In the genomic region with DNA sequence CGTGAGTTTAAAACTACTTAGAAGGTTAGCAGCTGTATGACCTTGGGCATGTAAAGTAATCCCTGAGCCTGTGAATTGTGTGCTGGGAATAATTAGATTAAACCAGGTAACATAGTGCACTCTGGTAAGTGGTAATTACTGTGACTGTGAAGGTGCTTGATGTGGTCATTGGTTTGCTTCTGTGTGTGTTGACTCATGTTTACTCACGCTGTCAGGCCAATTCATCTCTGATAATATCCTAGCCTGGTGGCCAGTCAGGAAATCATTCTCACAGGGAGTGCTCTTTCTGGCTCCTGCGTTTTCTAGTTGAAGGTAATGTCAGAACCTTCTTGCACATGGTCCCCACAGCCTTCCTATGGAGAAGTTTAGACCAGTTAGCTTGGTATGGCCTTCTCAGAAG, we compare ENCODE assay signal across 8 mouse cellular contexts. TPM values are rescaled to one million over a fixed set of nuclear protein-coding genes. Genes with fewer than 3 reads are reported as not detected.
DNase-seq lines count a peak whose midpoint lies in the region; ATAC-seq lines count a peak whose summit lies in the region.

No protein-coding gene starts in this region.

- ATAC-seq in kidney, embryonic 16.5 days (ENCODE audit: low FRiP score, low TSS enrichment): no peak
- ATAC-seq in midbrain, embryonic 12.5 days (ENCODE audit: low FRiP score, low read depth): no peak

- peak overlapping the region; percentile 96 for H3K4me3 ChIP-seq in kidney, embryonic 16.5 days (ENCODE audit: low read length)
- peak overlapping the region; percentile 89 for H3K4me3 ChIP-seq in hindbrain, embryonic 10.5 days
- H3K4me3 ChIP-seq in midbrain, embryonic 12.5 days: peak overlapping the region; percentile 85

- 17% methylated on average over 3 of the region's 3 CpGs for WGBS in kidney, embryonic 16.5 days
- WGBS in hindbrain, embryonic 10.5 days: 44% methylated on average over 3 of the region's 3 CpGs
- 32% methylated on average over 3 of the region's 3 CpGs for whole genome bisulfite sequencing in midbrain, embryonic 12.5 days

- no peaks in the 10 kb centered on the region for H3K27me3 ChIP-seq in kidney, embryonic 16.5 days (ENCODE audit: insufficient read depth, low read length)
- H3K27me3 ChIP-seq in hindbrain, embryonic 10.5 days (ENCODE audit: insufficient read depth, poor library complexity, severe bottlenecking): no peaks in the 10 kb centered on the region; the same call in 1 of the 2 replicates
- H3K27me3 ChIP-seq in midbrain, embryonic 12.5 days: no peaks in the 10 kb centered on the region

- peaks cover 11% of the 10 kb centered on the region; the same call in 1 of the 2 replicates for H3K36me3 ChIP-seq in kidney, embryonic 16.5 days (ENCODE audit: insufficient read depth, low read length)
- peaks cover 27% of the 10 kb centered on the region for H3K36me3 ChIP-seq in hindbrain, embryonic 10.5 days
- peaks cover 15% of the 10 kb centered on the region for H3K36me3 ChIP-seq in midbrain, embryonic 12.5 days

- peak overlapping the region; percentile 67 for H3K4me2 ChIP-seq in kidney, embryonic 16.5 days (replicated peaks; ENCODE audit: low read depth, low read length)
- H3K4me2 ChIP-seq in midbrain, embryonic 12.5 days (replicated peaks): peak overlapping the region; percentile 82

- DNase-seq in kidney, adult 9 months: no peak
- peak; percentile 4 for DNase-seq in T-cell, adult 2 months (ENCODE audit: low spot score)
- DNase-seq in hindbrain, embryonic 10.5 days (ENCODE audit: low spot score): no peak
- no peak for DNase-seq in spleen, adult 12 weeks (ENCODE audit: low spot score)
- no peak for DNase-seq in layer of hippocampus, postnatal 14 days (ENCODE audit: low spot score in 2 of 2)
- no peak for DNase-seq in right cerebral cortex, postnatal 4 days

- H3K4me1 ChIP-seq in kidney, embryonic 16.5 days (ENCODE audit: insufficient read depth, low read length): peaks cover 11% of the 10 kb centered on the region
- peaks cover 15% of the 10 kb centered on the region for H3K4me1 ChIP-seq in hindbrain, embryonic 10.5 days (replicated peaks)
- H3K4me1 ChIP-seq in midbrain, embryonic 12.5 days: peaks cover 17% of the 10 kb centered on the region

- peak overlapping the region; percentile 97 for H3K9ac ChIP-seq in kidney, embryonic 16.5 days (replicated peaks; ENCODE audit: low read length)
- H3K9ac ChIP-seq in midbrain, embryonic 12.5 days (replicated peaks): peak overlapping the region; percentile 90

- H3K27ac ChIP-seq in kidney, embryonic 16.5 days (ENCODE audit: low read length): no peak overlapping the region
- peak overlapping the region; percentile 93; the same call in 1 of the 2 replicates for H3K27ac ChIP-seq in hindbrain, embryonic 10.5 days
- no peak overlapping the region for H3K27ac ChIP-seq in midbrain, embryonic 12.5 days (replicated peaks)

- H3K9me3 ChIP-seq in kidney, embryonic 16.5 days (ENCODE audit: low read length): no peaks in the 10 kb centered on the region
- no peaks in the 10 kb centered on the region for H3K9me3 ChIP-seq in hindbrain, embryonic 10.5 days
- no peaks in the 10 kb centered on the region for H3K9me3 ChIP-seq in midbrain, embryonic 12.5 days

RNA-seq across cellular contexts. Expression of a gene that starts 1.3 kb away (rescaled TPM):
- polyA plus RNA-seq in kidney, embryonic 16.5 days (2015; fragmentation: Nextera tagmentation; extraction: Ambion mirVana): 50.0 and 51.7 TPM in 2 replicates
- 62.7 and 70.6 TPM in 2 replicates for polyA plus RNA-seq in hindbrain, embryonic 10.5 days (2016; fragmentation: Nextera tagmentation; extraction: Ambion mirVana)
- polyA plus RNA-seq in midbrain, embryonic 12.5 days (2016; fragmentation: Nextera tagmentation; extraction: Ambion mirVana): 62.6 and 64.4 TPM in 2 replicates
- total RNA-seq in layer of hippocampus, postnatal 14 days (2021): 10 to 100 TPM; 52.0 to 71.2 TPM
